Mouse (Mus musculus) erythroblast, embryonic 14.5 days (primary cell): ENCODE results near the gene Cct8.

ENCODE experiments used
- GATA1 ChIP-seq: IDR thresholded peaks from 2 replicates; pipeline ENCODE4 v1.6.1; 2012; ENCODE audit warnings: low read length, inconsistent platforms, mixed read lengths
- TAL1 ChIP-seq: IDR thresholded peaks from 3 replicates; pipeline ENCODE4 v1.6.1; 2012; ENCODE audit warnings: low read length, inconsistent platforms, mixed read lengths

DNA sequence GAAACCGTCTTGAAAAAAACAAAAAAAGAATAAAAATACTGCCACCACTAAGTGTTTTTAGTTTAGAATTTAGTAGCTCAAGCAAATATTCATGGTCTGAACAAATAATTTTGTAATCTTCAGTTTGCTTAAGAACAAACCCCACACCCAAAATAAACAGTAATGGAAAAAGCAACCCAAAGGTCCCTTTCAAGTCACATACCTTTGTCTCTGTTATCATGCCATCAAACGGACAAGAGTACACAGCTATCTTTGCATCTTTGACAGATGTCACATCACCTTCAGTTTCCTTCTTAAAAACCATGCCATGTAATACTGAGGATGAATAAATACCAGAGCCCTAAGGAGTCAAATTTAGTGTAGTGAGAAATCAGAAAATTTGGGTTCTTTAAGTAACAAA, 7.1 kb downstream of the Cct8 start:
- TF ChIP-seq GATA1 (no peak), TAL1 (no peak)
